Mouse (Mus musculus) ES-Bruce4 (cell line): ENCODE measurements around the gene Bcl2l12. TPM values are rescaled to one million over a fixed set of nuclear protein-coding genes. Genes with fewer than 3 reads are reported as not detected.
A peak's percentile ranks its signal among the peaks of the same experiment; 100 is the strongest.

Source experiments
- H3K27ac ChIP-seq: 2 replicates; pipeline ENCODE4 v1.5.1; 2012; ENCODE audit warnings: low read length, inconsistent platforms; ENCODE audit not compliant: insufficient read depth
- H3K27me3 ChIP-seq: 2 replicates; pipeline ENCODE4 v1.6.1; 2012; ENCODE audit warnings: mild to moderate bottlenecking, low read length, inconsistent platforms; ENCODE audit not compliant: control insufficient read depth, poor library complexity, insufficient read depth, severe bottlenecking
- H3K36me3 ChIP-seq: 2 replicates; pipeline ENCODE4 v1.6.1; 2012; ENCODE audit warnings: inconsistent platforms, mild to moderate bottlenecking, low read length, moderate library complexity; ENCODE audit not compliant: control insufficient read depth, poor library complexity, insufficient read depth, severe bottlenecking
- H3K4me1 ChIP-seq: one replicate; pipeline ENCODE4 v1.8.1; 2011; ENCODE audit warnings: low read length; ENCODE audit not compliant: control insufficient read depth, insufficient read depth
- H3K4me3 ChIP-seq: 2 replicates; pipeline ENCODE4 v1.5.1; 2011; ENCODE audit warnings: low read depth, mild to moderate bottlenecking, low read length
- H3K9ac ChIP-seq: 2 replicates; pipeline ENCODE4 v1.6.1; 2012; ENCODE audit warnings: low read depth, mild to moderate bottlenecking, inconsistent platforms; ENCODE audit not compliant: poor library complexity, severe bottlenecking
- H3K9me3 ChIP-seq: replicated peaks from 2 replicates; pipeline ENCODE4 v1.6.1; 2012; ENCODE audit warnings: mild to moderate bottlenecking, low read length, inconsistent platforms; ENCODE audit not compliant: control insufficient read depth, poor library complexity, insufficient read depth, severe bottlenecking
- CTCF ChIP-seq: IDR thresholded peaks from one replicate; pipeline ENCODE4 v1.8.1; 2011; ENCODE audit warnings: low read depth, low read length
- EP300 ChIP-seq: IDR thresholded peaks from 2 replicates; pipeline ENCODE4 v1.6.1; 2011; ENCODE audit warnings: low read depth, low read length; ENCODE audit not compliant: insufficient read depth
- POLR2A ChIP-seq: IDR thresholded peaks from one replicate; pipeline ENCODE4 v1.8.1; 2011; ENCODE audit warnings: low read length; ENCODE audit not compliant: insufficient read depth
- polyA plus RNA-seq: library from polyadenylated mRNA; stranded (reverse); fragments of >200 nt; gene quantifications from 2 replicates; pipeline ENCODE4 v1.2.4, GENCODE M21; 2011; ENCODE audit warnings: low read depth; ENCODE audit not compliant: missing spikeins, insufficient read depth, insufficient read length

Gene Bcl2l12
- polyA plus RNA-seq, 1 experiment = 41.9 TPM

- Histone ChIP-seq H3K9ac (peak overlapping the region; percentile 12), H3K27ac (0 out of 2 replicates have a peak overlapping the region, but pooled peaks have one; percentile 68)
- no peak for TF ChIP-seq POLR2A
- no peak for TF ChIP-seq EP300
- TF ChIP-seq CTCF = no peak
These were observed 27.4 kb downstream of the Bcl2l12 start for GRCm38 (mm10) chr7:44971142-44971541.

GRCm38 (mm10) chr7:44970231-44970691 lies 28.3 kb downstream of the Bcl2l12 start:
- H3K27me3 ChIP-seq = no peaks in the 10 kb centered on the region
- peaks cover 11% of the 10 kb centered on the region for H3K36me3 ChIP-seq
- H3K4me3 ChIP-seq = peak overlapping the region; percentile 76
- H3K9me3 ChIP-seq = no peaks in the 10 kb centered on the region
- H3K4me1 ChIP-seq = peaks cover 2% of the 10 kb centered on the region
- peak overlapping the region; percentile 12 for H3K9ac ChIP-seq
- H3K27ac ChIP-seq = peak overlapping the region; percentile 68
- TF ChIP-seq POLR2A (peak; percentile 94), EP300 (no peak)

More at GRCm38 (mm10) chr7:44971142-44971541, 27.4 kb downstream of the Bcl2l12 start:
- Histone ChIP-seq H3K4me1 (peaks cover 2% of the 10 kb centered on the region), H3K4me3 (peak overlapping the region; percentile 76), H3K36me3 (peaks cover 8% of the 10 kb centered on the region), H3K9me3 (no peaks in the 10 kb centered on the region), H3K27me3 (no peaks in the 10 kb centered on the region)

DNA sequence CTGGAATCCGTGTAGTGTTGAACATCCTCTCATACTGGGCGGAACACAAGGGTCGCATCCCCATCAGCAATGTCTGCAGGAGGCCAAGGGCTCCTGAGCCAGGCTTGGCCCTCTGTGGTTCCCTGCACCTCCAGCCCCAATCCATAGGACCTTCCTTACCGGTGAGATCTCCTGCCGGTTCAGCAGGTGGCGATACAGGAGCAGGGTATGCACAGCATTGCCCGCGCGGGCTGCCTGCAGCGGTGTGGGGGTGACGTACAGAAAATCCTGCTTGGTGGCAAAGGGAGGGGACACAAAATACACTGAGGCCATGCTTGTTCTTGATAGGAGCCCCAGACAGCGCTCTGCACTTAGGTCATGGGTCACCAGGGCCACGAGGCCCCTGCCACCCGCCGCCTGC lies 31.9 kb downstream of the Bcl2l12 start:
- TF ChIP-seq EP300 (no peak), CTCF (peak; percentile 48)
- Histone ChIP-seq H3K4me1 (peaks cover 2% of the 10 kb centered on the region), H3K27ac (no peak overlapping the region), H3K36me3 (peaks cover 28% of the 10 kb centered on the region), H3K9me3 (no peaks in the 10 kb centered on the region), H3K27me3 (no peaks in the 10 kb centered on the region), H3K4me3 (no peak overlapping the region), H3K9ac (peak overlapping the region; percentile 3; the same call in 1 of the 2 replicates)

DNA sequence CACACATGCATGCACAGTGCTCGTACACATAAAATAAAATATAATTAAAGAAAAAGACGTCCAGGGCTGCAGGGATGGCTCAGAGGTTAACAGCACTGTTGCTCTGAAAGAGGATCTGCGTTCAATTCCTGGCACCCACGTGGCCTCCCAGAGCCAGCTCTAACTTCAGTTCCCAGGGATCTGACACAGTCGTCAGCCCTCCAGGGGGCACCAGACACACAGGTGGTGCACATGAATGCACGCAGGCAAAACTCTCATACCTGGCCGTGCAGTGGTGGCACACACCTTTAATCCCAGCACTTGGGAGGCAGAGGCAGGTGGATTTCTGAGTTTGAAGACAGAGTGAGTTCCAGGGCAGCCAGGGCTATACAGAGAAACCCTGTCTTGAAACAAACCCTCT lies 32.5 kb downstream of the Bcl2l12 start:
- TF ChIP-seq CTCF (peak; percentile 54), EP300 (no peak)
- Histone ChIP-seq H3K36me3 (peaks cover 35% of the 10 kb centered on the region), H3K4me1 (no peaks in the 10 kb centered on the region), H3K9me3 (no peaks in the 10 kb centered on the region), H3K27ac (no peak overlapping the region), H3K4me3 (no peak overlapping the region), H3K9ac (no peak overlapping the region), H3K27me3 (no peaks in the 10 kb centered on the region)

GRCm38 (mm10) chr7:44964990-44965389 lies 33.5 kb downstream of the Bcl2l12 start:
- H3K4me1 ChIP-seq = no peaks in the 10 kb centered on the region
- no peak overlapping the region for H3K4me3 ChIP-seq
- TF ChIP-seq CTCF = no peak
- TF ChIP-seq EP300 = no peak
- no peak for TF ChIP-seq POLR2A
- H3K27ac ChIP-seq = no peak overlapping the region
- peaks cover 37% of the 10 kb centered on the region for H3K36me3 ChIP-seq
- no peak overlapping the region for H3K9ac ChIP-seq
- no peaks in the 10 kb centered on the region for H3K27me3 ChIP-seq
- no peaks in the 10 kb centered on the region for H3K9me3 ChIP-seq

DNA sequence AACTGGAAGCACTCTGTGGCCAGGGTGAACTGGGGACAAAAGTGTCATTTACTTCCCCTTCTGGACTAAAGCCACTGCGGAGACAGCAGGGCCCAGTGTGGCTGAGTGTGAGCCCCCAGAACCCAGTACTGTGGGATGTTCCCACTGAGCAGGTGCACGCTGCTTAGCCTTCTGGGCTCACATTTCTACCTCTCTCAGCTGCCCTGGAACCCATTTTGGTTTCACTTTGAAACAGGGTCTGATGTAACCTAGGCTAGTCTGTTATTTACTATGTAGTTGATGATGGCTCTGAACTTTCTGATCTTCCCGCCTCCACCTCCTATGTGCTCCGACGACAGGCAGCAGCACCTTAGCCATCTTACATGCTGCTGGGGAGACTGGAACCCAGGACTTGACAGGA lies 35.7 kb downstream of the Bcl2l12 start:
- Histone ChIP-seq H3K9ac (no peak overlapping the region), H3K27ac (no peak overlapping the region), H3K4me3 (no peak overlapping the region), H3K36me3 (peaks cover 44% of the 10 kb centered on the region), H3K4me1 (no peaks in the 10 kb centered on the region), H3K27me3 (no peaks in the 10 kb centered on the region), H3K9me3 (no peaks in the 10 kb centered on the region)
- TF ChIP-seq POLR2A (no peak), CTCF (no peak), EP300 (no peak)
